Mouse (Mus musculus) large intestine, adult 2 months (tissue): ENCODE results near the gene Tmem132c. TPM values are rescaled to one million over a fixed set of nuclear protein-coding genes. Genes with fewer than 3 reads are reported as not detected.

Experiments used
- DNase-seq: peaks from one replicate; pipeline ENCODE4 v3.0.0-alpha.2; 2012; ENCODE audit warnings: low read depth, low spot score
- WGBS: fragments of 180-500 bp; shearing (Covaris S2); methylation state at CpG from one replicate; pipeline ENCODE4 v1.1.7; 2018; 5-methylcytosine and 5-hydroxymethylcytosine counted together
- polyA plus RNA-seq: library from polyadenylated mRNA; depleted of rRNA; stranded (reverse); fragments of >200 nt; gene quantifications from 2 replicates; pipeline ENCODE4 v1.2.3, GENCODE M21; 2012

The Tmem132c gene
- polyA plus RNA-seq, 1 experiment, result 0.22 TPM

DNA sequence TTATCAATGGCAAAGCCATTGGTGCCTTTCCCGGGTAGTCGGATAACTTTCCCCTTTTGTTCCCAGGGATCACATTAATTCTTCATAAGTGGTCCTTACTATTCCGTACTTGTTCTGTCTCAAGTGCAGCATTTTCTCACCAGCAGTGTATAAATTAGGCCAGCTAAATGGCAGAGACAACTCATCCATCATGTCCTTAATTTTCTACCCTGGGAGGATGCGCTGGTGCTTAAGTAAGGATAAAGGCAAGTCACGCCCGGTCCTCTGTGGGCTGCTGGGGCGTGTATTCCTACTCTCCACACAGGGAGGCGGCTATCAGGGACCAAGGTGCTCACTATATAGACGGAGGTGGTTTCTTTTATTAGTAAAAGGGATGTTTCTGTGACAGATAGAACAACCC is 236.2 kb downstream of the Tmem132c start:
- no peak for DNase-seq
- 57% methylated on average over 9 of the region's 9 CpGs for WGBS

GRCm38 (mm10) chr5:127478322-127478721 is 236.7 kb downstream of the Tmem132c start:
- WGBS, result 32% methylated on average over 11 of the region's 11 CpGs
- DNase-seq, result no peak

GRCm38 (mm10) chr5:127480931-127481330 is 239.3 kb downstream of the Tmem132c start:
- DNase-seq, result no peak
- WGBS, result 78% methylated on average over 9 of the region's 9 CpGs

DNA sequence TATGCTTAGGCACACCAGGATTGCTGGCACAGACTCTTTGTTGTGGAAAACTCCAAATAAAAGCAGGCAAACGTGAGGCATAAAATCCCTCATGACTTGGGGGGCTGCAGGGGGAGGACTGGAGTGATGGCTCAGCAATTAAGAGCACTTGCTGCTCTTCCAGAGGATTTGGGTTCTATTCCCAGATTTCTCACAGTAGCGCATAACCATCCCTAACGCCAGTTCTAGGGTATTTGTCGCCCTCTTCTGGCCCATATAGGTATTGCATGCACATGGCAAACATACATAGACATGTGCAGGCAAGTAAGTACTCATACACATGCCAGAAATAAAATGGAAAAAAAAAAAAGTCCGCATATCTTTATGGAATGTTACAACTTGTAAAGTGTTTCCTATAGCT is 239.8 kb downstream of the Tmem132c start:
- no peak for DNase-seq
- WGBS, result 42% methylated on average over 5 of the region's 5 CpGs

GRCm38 (mm10) chr5:127482342-127482741 is 240.7 kb downstream of the Tmem132c start:
- WGBS, result 82% methylated on average over 3 of the region's 3 CpGs
- DNase-seq, result no peak

GRCm38 (mm10) chr5:127483955-127484659 is 242.5 kb downstream of the Tmem132c start:
- DNase-seq, result no peak
- WGBS, result 14% methylated on average over 8 of the region's 8 CpGs

GRCm38 (mm10) chr5:127484813-127485486 is 243.3 kb downstream of the Tmem132c start:
- WGBS, result 9% methylated on average over 13 of the region's 13 CpGs
- DNase-seq, result no peak

GRCm38 (mm10) chr5:127487190-127487589 is 245.6 kb downstream of the Tmem132c start:
- 73% methylated on average over 6 of the region's 6 CpGs for WGBS
- DNase-seq, result no peak

DNA sequence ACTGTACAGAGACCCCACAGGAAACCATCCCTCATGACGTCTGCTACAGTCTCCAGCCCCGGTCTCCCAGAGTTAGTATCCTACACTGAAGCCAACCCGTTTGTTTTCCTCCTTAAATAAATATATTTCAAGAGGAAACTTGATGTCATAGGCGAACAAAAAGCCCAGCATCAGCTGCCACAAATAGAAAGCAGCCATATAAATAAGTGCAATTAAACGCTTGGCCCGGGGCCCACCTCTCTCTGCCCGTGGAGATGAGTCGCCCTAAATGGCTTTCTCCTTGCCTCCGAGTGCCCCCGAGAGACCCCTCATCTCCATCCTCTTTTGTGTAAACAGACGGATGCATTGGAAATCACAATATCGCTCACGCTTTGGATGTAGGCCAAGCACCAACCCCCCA is 247.1 kb downstream of the Tmem132c start:
- WGBS, result 73% methylated on average over 13 of the region's 13 CpGs

DNA sequence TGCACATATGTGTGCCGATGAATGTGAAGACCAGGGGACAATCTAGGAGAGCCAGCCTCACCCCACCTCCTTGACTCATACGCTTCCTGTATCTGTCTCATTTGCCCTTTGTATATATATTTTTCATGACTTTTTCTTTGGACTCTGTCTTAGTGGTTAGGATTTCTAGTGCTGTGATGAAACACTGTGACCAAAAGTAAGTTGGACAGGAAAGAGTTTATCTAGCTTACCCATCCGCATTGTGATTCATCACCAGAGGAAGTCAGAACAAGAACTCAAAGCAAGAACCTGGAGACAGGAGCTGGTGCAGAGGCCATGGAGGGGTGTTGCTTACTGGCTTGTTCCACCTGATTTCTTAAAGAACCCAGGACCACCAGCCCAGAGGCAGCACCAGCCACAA is 250.1 kb downstream of the Tmem132c start:
- no peak for DNase-seq
- 84% methylated on average over 3 of the region's 3 CpGs for WGBS

More for the DNA sequence above, 247.1 kb downstream of the Tmem132c start:
- DNase-seq, result no peak

DNA sequence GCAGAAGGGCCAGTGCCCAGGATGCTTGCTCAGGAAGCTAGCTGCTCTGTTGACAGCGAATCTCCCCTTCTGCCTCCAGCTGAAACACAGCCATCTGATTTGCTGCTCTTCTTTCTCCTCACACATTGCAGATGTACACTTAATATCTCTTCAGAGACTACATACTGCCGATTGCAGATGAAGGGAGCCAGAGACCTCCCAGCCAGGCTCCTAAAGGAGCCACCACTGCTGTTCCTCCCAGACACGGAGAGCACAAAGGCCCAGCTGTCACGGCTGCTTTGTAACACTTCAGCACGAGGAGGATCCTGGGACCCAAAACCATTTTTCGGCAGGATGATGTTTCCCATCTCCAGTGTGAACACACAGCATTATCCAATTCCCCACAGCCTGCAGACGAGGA is 255.3 kb downstream of the Tmem132c start:
- 57% methylated on average over 7 of the region's 7 CpGs for WGBS
- DNase-seq, result no peak

DNA sequence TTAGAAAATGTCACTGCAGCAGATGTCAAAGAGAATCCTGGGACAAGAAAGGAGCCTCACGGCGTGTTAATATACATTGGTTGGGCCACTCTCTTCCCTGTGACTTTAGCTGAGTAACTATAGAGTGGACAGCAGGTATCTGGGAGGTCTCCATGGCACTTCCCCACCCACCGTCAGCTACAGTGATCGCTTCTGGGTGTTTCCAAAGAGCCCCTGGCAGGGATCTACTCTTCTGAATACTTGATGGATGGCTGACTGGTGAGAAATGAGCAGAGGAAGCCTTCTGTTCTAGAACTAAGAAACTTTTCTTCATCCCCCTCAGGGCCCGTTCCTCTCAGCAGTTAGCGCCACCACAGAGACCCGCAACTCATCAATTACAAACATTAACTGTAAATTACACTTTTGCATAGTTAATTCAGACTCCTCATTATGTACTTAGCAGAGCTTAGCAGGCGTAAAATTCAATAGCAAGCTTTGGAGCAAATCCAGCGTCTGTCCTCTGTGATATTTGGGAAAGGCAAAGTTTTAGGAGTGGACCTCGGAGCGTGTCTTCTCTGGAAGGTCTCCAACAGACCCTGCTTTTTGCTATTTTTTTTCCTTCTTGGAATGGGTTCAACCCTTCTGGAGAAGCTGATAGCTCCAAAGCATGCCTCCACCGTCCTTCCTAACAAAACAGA is 257.7 kb downstream of the Tmem132c start:
- WGBS, result 77% methylated on average over 12 of the region's 12 CpGs

DNA sequence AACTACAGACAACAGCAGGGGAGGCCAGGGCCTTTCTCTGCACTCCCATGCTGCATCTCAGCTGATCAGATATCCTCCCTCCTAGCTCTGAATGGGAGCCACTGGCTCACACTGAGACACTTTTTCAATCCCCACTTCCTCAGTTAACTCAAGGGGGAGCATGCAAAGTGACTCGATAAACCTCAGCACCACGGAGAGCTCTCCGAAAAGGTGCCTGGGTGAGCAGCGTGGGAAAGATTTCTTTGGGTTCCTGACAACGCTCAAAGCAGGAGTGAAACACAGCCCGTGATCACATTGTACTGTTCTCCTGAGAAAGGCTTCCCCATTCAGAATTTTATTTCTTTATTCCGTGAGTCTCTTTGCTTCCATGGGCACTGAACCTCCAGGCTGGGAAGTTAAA is 261.2 kb downstream of the Tmem132c start:
- 36% methylated on average over 7 of the region's 7 CpGs for WGBS
- no peak for DNase-seq

More for the DNA sequence above, 257.7 kb downstream of the Tmem132c start:
- DNase-seq, result no peak

GRCm38 (mm10) chr5:127505697-127506096 is 264.1 kb downstream of the Tmem132c start:
- DNase-seq, result no peak
- 77% methylated on average over 6 of the region's 6 CpGs for WGBS

DNA sequence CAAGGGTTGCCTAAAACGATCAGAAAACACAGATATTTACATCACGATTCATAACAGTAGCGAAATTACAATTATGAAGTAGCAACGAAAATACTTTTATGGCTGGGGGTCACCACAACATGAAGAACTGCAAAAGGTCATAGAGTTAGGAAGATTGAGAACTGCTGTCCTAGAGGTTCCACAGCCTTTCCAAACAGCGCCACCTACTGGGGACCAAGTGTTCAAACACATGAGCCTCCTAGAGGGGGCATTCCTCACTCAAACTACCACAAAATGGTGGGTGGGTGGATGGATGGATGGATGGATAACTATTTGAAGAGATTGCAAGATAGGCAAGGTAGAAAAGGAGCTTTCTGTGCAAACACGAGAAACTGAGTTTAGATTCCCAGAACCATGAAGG is 270.0 kb downstream of the Tmem132c start:
- WGBS, result 71% methylated on average over 6 of the region's 6 CpGs
- DNase-seq, result no peak

- WGBS, result 63% methylated on average over 9 of the region's 9 CpGs
Observed at GRCm38 (mm10) chr5:127515960-127516359, 274.4 kb downstream of the Tmem132c start.

GRCm38 (mm10) chr5:127522744-127523476 is 281.3 kb downstream of the Tmem132c start:
- no peak for DNase-seq
- WGBS, result 52% methylated on average over 9 of the region's 9 CpGs

More at GRCm38 (mm10) chr5:127515960-127516359, 274.4 kb downstream of the Tmem132c start:
- no peak for DNase-seq

DNA sequence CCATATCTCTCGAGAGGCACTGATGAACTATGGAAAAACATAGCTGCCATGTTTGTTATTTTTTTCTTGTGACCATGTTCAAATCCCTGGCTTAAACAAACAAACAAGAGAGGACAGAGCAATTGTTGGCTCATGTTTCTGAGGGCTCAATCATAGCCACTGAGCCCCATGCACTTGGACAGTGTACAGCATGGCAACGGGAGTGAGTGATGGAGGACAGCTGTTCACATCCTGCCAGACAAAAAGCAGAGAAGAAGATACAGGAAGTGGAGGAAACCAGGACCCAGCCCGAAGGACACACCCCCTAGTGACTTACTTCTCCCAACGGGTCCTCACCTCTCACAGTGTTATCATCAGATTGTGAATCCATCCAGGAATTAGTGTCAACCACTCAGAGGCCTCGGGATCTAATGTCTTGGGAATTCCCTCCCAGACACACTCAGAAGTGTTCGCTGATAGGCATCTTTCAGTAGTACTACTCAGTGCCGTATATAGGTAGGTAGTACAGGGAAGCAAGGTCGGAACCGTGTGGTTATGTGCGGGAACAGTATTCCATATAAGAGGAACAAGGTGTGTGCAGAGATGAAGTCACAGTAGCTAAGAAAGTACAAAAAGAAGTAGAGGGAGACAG is 285.9 kb downstream of the Tmem132c start:
- no peak for DNase-seq
- WGBS, result 76% methylated on average over 10 of the region's 10 CpGs

GRCm38 (mm10) chr5:127537508-127537907 is 295.9 kb downstream of the Tmem132c start:
- 86% methylated on average over 2 of the region's 2 CpGs for WGBS
- DNase-seq, result no peak
